Comparison of ENCODE assay signal across 9 mouse cellular contexts in genomic region chr9:107981684-107982605, GRCm38 (mm10). TPM values are rescaled to one million over a fixed set of nuclear protein-coding genes. Genes with fewer than 3 reads are reported as not detected.
A peak's percentile ranks its signal among the peaks of the same experiment; 100 is the strongest.
DNase-seq lines count a peak whose midpoint lies in the region; ATAC-seq and TF ChIP-seq lines count a peak whose summit lies in the region.
"Had no signal": no experiment of that assay in that cellular context is flagged by ENCODE, and none has a peak within 500 bp of the region (broad histone marks: within the 10 kb centered on the region; RNA-seq: fewer than 3 reads in every experiment).

No protein-coding gene starts in this region.

- peak; percentile 46 for DNase-seq in kidney, adult 2 months
- DNase-seq in kidney, adult 9 months, result no peak
- peak; percentile 24 to 43 for DNase-seq in layer of hippocampus, postnatal 10 days (ENCODE audit: low spot score in 2 of 2)
- DNase-seq in cerebellum, adult 9-10 months, result no peak
- DNase-seq in thymus, postnatal 4 days, result no peak

- no peak for TF ChIP-seq CTCF in kidney, adult 2 months (conservative IDR thresholded peaks at IDR 0.05; ENCODE audit: insufficient read depth, insufficient read length, low read depth, low read length)

- no peaks in the 10 kb centered on the region; the same call in 1 of the 2 replicates for H3K4me1 ChIP-seq in kidney, adult 2 months (ENCODE audit: control insufficient read depth, insufficient read depth, low read length)
- peaks cover 18% of the 10 kb centered on the region for H3K4me1 ChIP-seq in brown adipose tissue, adult 24 weeks (ENCODE audit: control insufficient read depth, insufficient read depth, insufficient read length, low read length)
- peaks cover 44 to 58% of the 10 kb centered on the region in 2 experiments for H3K4me1 ChIP-seq in heart, embryonic 14.5 days (ENCODE audit: control insufficient read depth in 2 of 2, insufficient read depth in 2 of 2, low read length in 2 of 2)
- H3K4me1 ChIP-seq in midbrain, embryonic 12.5 days, result peaks cover 37% of the 10 kb centered on the region

- peak overlapping the region; percentile 89 for H3K9ac ChIP-seq in heart, embryonic 14.5 days (ENCODE audit: low read length)
- H3K9ac ChIP-seq in midbrain, embryonic 12.5 days (replicated peaks), result 0 out of 2 replicates have a peak overlapping the region, but pooled peaks have one; percentile 8

- H3K27me3 ChIP-seq in kidney, adult 2 months (replicated peaks; ENCODE audit: control insufficient read depth, insufficient read depth, low read length), result no peaks in the 10 kb centered on the region
- no peaks in the 10 kb centered on the region for H3K27me3 ChIP-seq in heart, embryonic 14.5 days (ENCODE audit: control insufficient read depth, insufficient read depth, low read length)
- H3K27me3 ChIP-seq in midbrain, embryonic 12.5 days, result peaks cover 34% of the 10 kb centered on the region
- H3K27me3 ChIP-seq: CH12.LX had no signal

- peak overlapping the region; percentile 21; the same call in 1 of the 2 replicates for H3K4me3 ChIP-seq in kidney, adult 2 months (ENCODE audit: insufficient read depth, low read depth, low read length)
- H3K4me3 ChIP-seq in brown adipose tissue, adult 24 weeks (ENCODE audit: insufficient read depth, low read depth, low read length), result peak overlapping the region; percentile 31
- H3K4me3 ChIP-seq in heart, embryonic 14.5 days (ENCODE audit: control insufficient read depth in 1 of 2, insufficient read depth in 1 of 2, low read depth in 1 of 2, low read length in 2 of 2), result peak overlapping the region; percentile 6 to 60; a peak in 1 of 4 replicates
- no peak overlapping the region for H3K4me3 ChIP-seq in midbrain, embryonic 12.5 days

- peak overlapping the region; percentile 93 for H3K27ac ChIP-seq in kidney, adult 2 months (ENCODE audit: insufficient read depth, low read depth, low read length)
- H3K27ac ChIP-seq in brown adipose tissue, adult 24 weeks (replicated peaks; ENCODE audit: low read depth, low read length), result peak overlapping the region; percentile 100
- H3K27ac ChIP-seq in heart, embryonic 14.5 days (replicated peaks in 1 of 2; ENCODE audit: control insufficient read depth in 1 of 2, insufficient read depth in 1 of 2, low read depth in 2 of 2, low read length in 2 of 2), result peak overlapping the region; percentile 99 to 100
- H3K27ac ChIP-seq in midbrain, embryonic 12.5 days (replicated peaks), result peak overlapping the region; percentile 58

- WGBS in kidney, adult 2 months, result 47% methylated on average over 7 of the region's 7 CpGs
- 42% methylated on average over 7 of the region's 7 CpGs for WGBS in heart, embryonic 14.5 days
- 57% methylated on average over 7 of the region's 7 CpGs for WGBS in midbrain, embryonic 12.5 days

- no peak for TF ChIP-seq POLR2A in kidney, adult 2 months (IDR thresholded peaks at IDR 0.05; ENCODE audit: low read depth, low read length)

- ATAC-seq in heart, embryonic 14.5 days (ENCODE audit: insufficient number of reproducible peaks, insufficient read depth, low FRiP score, low read depth), result peak; percentile 11; the same call in 1 of the 2 replicates
- no peak for ATAC-seq in midbrain, embryonic 12.5 days (ENCODE audit: low FRiP score, low read depth)

- peak overlapping the region; percentile 85 for H3K4me2 ChIP-seq in heart, embryonic 14.5 days (ENCODE audit: low read length)
- H3K4me2 ChIP-seq in midbrain, embryonic 12.5 days (replicated peaks), result peak overlapping the region; percentile 5; the same call in 1 of the 2 replicates

- H3K9me3 ChIP-seq in heart, embryonic 14.5 days (ENCODE audit: control insufficient read depth, low read length), result no peaks in the 10 kb centered on the region
- H3K9me3 ChIP-seq in midbrain, embryonic 12.5 days, result no peaks in the 10 kb centered on the region

- no peaks in the 10 kb centered on the region for H3K36me3 ChIP-seq in kidney, adult 2 months (ENCODE audit: control insufficient read depth, insufficient read depth, low read length)
- peaks cover 36% of the 10 kb centered on the region for H3K36me3 ChIP-seq in heart, embryonic 14.5 days (ENCODE audit: control insufficient read depth, insufficient read depth, low read length)
- H3K36me3 ChIP-seq in midbrain, embryonic 12.5 days, result no peaks in the 10 kb centered on the region

RNA-seq across cellular contexts. Expression of gene Gm20661, which starts 0.9 kb away (rescaled TPM):
- 0.11 and 0.14 TPM in 2 replicates for polyA plus RNA-seq in kidney, adult 2 months (2012; rRNA removed)
- polyA plus RNA-seq in brown adipose tissue, adult 24 weeks (2012; ENCODE audit: insufficient read depth, insufficient read length, missing spikeins), result not detected in 2 replicates
- 2.1 and 3.8 TPM in 2 replicates for polyA plus RNA-seq in heart, embryonic 14.5 days (2014; fragmentation: Nextera tagmentation; extraction: Ambion mirVana)
- total RNA-seq in layer of hippocampus, postnatal 10 days (2021), result 1 to 10 TPM; 1.4 TPM
- polyA plus RNA-seq in midbrain, embryonic 12.5 days (2016; fragmentation: Nextera tagmentation; extraction: Ambion mirVana), result 1.8 and 2.2 TPM in 2 replicates
- total RNA-seq: CH12.LX had no signal

RNA-seq across cellular contexts. Expression of gene Inka1, which starts 3.7 kb away (rescaled TPM):
- polyA plus RNA-seq in kidney, adult 2 months (2012; rRNA removed), result 7.9 and 10.0 TPM in 2 replicates
- polyA plus RNA-seq in brown adipose tissue, adult 24 weeks (2012; ENCODE audit: insufficient read depth, insufficient read length, missing spikeins), result 5.1 and 5.5 TPM in 2 replicates
- 46.0 and 49.2 TPM in 2 replicates for polyA plus RNA-seq in heart, embryonic 14.5 days (2014; fragmentation: Nextera tagmentation; extraction: Ambion mirVana)
- 10 to 100 TPM in 1 of 2 experiments, 1 to 10 TPM in 1; 10.0 to 10.3 TPM for total RNA-seq in layer of hippocampus, postnatal 10 days (2021)
- polyA plus RNA-seq in midbrain, embryonic 12.5 days (2016; fragmentation: Nextera tagmentation; extraction: Ambion mirVana), result 16.1 and 24.6 TPM in 2 replicates

RNA-seq across cellular contexts. Expression of gene Uba7, which starts 6.6 kb away (rescaled TPM):
- polyA plus RNA-seq in kidney, adult 2 months (2012; rRNA removed), result 42.4 and 43.0 TPM in 2 replicates
- polyA plus RNA-seq in brown adipose tissue, adult 24 weeks (2012; ENCODE audit: insufficient read depth, insufficient read length, missing spikeins), result 7.0 and 13.8 TPM in 2 replicates
- polyA plus RNA-seq in heart, embryonic 14.5 days (2014; fragmentation: Nextera tagmentation; extraction: Ambion mirVana), result 33.1 and 34.2 TPM in 2 replicates
- 1 to 10 TPM; 3.7 to 4.1 TPM for total RNA-seq in layer of hippocampus, postnatal 10 days (2021)
- 5.5 and 8.1 TPM in 2 replicates for polyA plus RNA-seq in midbrain, embryonic 12.5 days (2016; fragmentation: Nextera tagmentation; extraction: Ambion mirVana)

RNA-seq across cellular contexts. Expression of gene Cdhr4, which starts 10.4 kb away (rescaled TPM):
- polyA plus RNA-seq in kidney, adult 2 months (2012; rRNA removed), result 0.94 and 2.6 TPM in 2 replicates
- polyA plus RNA-seq in brown adipose tissue, adult 24 weeks (2012; ENCODE audit: insufficient read depth, insufficient read length, missing spikeins), result not detected in 2 replicates
- 4.8 and 8.4 TPM in 2 replicates for polyA plus RNA-seq in heart, embryonic 14.5 days (2014; fragmentation: Nextera tagmentation; extraction: Ambion mirVana)
- total RNA-seq in layer of hippocampus, postnatal 10 days (2021), result 1 to 10 TPM; 4.1 to 4.9 TPM
- 2.6 TPM in 2 replicates for polyA plus RNA-seq in midbrain, embryonic 12.5 days (2016; fragmentation: Nextera tagmentation; extraction: Ambion mirVana)

RNA-seq across cellular contexts. Expression of gene Gm20662, which starts 14.2 kb away (rescaled TPM):
- polyA plus RNA-seq in kidney, adult 2 months (2012; rRNA removed), result 0.55 and 2.5 TPM in 2 replicates
- not detected in 2 replicates for polyA plus RNA-seq in brown adipose tissue, adult 24 weeks (2012; ENCODE audit: insufficient read depth, insufficient read length, missing spikeins)
- 0.55 and 0.71 TPM in 2 replicates for polyA plus RNA-seq in heart, embryonic 14.5 days (2014; fragmentation: Nextera tagmentation; extraction: Ambion mirVana)
- 1 to 10 TPM in 1 of 2 experiments, not detected in 1; 1.1 TPM for total RNA-seq in layer of hippocampus, postnatal 10 days (2021)
- polyA plus RNA-seq in midbrain, embryonic 12.5 days (2016; fragmentation: Nextera tagmentation; extraction: Ambion mirVana), result 0.98 TPM in 2 replicates

Comparison
In these comparisons a context has a peak if more than half of its experiments do, and no peak if none do; other contexts are left out.
1. DNase-seq: peak in kidney, adult 2 months (single experiment) and layer of hippocampus, postnatal 10 days (2 of 2); none in kidney, adult 9 months (single experiment), cerebellum, adult 9-10 months (single experiment) and thymus, postnatal 4 days (single experiment).
2. Peak in every context shown above with its lines, with median percentiles within 50 percentile points of each other: H3K27ac ChIP-seq.